ENCODE assay signal across 8 mouse cellular contexts in genomic region chr17:45565103-45565502, GRCm38 (mm10). TPM values are rescaled to one million over a fixed set of nuclear protein-coding genes. Genes with fewer than 3 reads are reported as not detected.
DNase-seq lines count a peak whose midpoint lies in the region; ATAC-seq and TF ChIP-seq lines count a peak whose summit lies in the region.

No protein-coding gene starts in this region.

- H3K27ac ChIP-seq in gastrocnemius, adult 2 months, result no peak overlapping the region; the same call in 1 of the 2 replicates
- no peak overlapping the region for H3K27ac ChIP-seq in hindbrain, embryonic 14.5 days
- H3K27ac ChIP-seq in midbrain, embryonic 12.5 days (replicated peaks), result 0 out of 2 replicates have a peak overlapping the region, but pooled peaks have one; percentile 85

- peaks cover 80% of the 10 kb centered on the region for H3K36me3 ChIP-seq in G1E (replicated peaks)
- H3K36me3 ChIP-seq in hindbrain, embryonic 14.5 days (replicated peaks; ENCODE audit: control insufficient read depth, insufficient read depth), result peaks cover 41% of the 10 kb centered on the region
- peaks cover 46% of the 10 kb centered on the region for H3K36me3 ChIP-seq in midbrain, embryonic 12.5 days

- TF ChIP-seq CTCF in gastrocnemius, adult 2 months (IDR thresholded peaks at IDR 0.05), result no peak
- no peak for TF ChIP-seq CTCF in G1E (IDR thresholded peaks at IDR 0.05; ENCODE audit: low read depth, low read length)

- 96% methylated on average over 11 of the region's 11 CpGs for WGBS in hindbrain, embryonic 14.5 days
- WGBS in midbrain, embryonic 12.5 days, result 95% methylated on average over 11 of the region's 11 CpGs

- peak overlapping the region; percentile 81 for H3K9ac ChIP-seq in hindbrain, embryonic 14.5 days
- H3K9ac ChIP-seq in midbrain, embryonic 12.5 days (replicated peaks), result peak overlapping the region; percentile 85

- intact Hi-C loops in gastrocnemius, adult 2 months (cut with DNase I), result no loop called here
- intact Hi-C loops in gastrocnemius, postnatal 14 days (cut with DNase I; ENCODE audit: low total_unique reads), result no loop called here

- no peaks in the 10 kb centered on the region for H3K9me3 ChIP-seq in G1E (replicated peaks)
- no peaks in the 10 kb centered on the region for H3K9me3 ChIP-seq in hindbrain, embryonic 14.5 days (ENCODE audit: control insufficient read depth, low read length)
- no peaks in the 10 kb centered on the region for H3K9me3 ChIP-seq in midbrain, embryonic 12.5 days

- no peaks in the 10 kb centered on the region for H3K27me3 ChIP-seq in G1E (ENCODE audit: insufficient read depth, low read length)
- no peaks in the 10 kb centered on the region for H3K27me3 ChIP-seq in hindbrain, embryonic 14.5 days (ENCODE audit: control insufficient read depth, insufficient read depth, low read length)
- H3K27me3 ChIP-seq in midbrain, embryonic 12.5 days, result no peaks in the 10 kb centered on the region

- no peak for DNase-seq in gastrocnemius, adult 2 months
- DNase-seq in gastrocnemius, postnatal 14 days, result no peak
- no peak for DNase-seq in G1E (ENCODE audit: low spot score)
- DNase-seq in hindbrain, embryonic 14.5 days (ENCODE audit: low spot score), result no peak
- DNase-seq in adipocyte (ENCODE audit: low spot score), result no peak
- DNase-seq in natural killer cell, adult 2 months (ENCODE audit: low spot score in 2 of 2), result no peak
- DNase-seq in ovary, postnatal 14 days (ENCODE audit: low spot score), result no peak

- peak overlapping the region; percentile 99 for H3K4me3 ChIP-seq in gastrocnemius, adult 2 months
- peak overlapping the region; percentile 98 for H3K4me3 ChIP-seq in G1E (ENCODE audit: low read depth, low read length)
- H3K4me3 ChIP-seq in hindbrain, embryonic 14.5 days (replicated peaks; ENCODE audit: low read length), result peak overlapping the region; percentile 75
- peak overlapping the region; percentile 73 for H3K4me3 ChIP-seq in midbrain, embryonic 12.5 days

- peak overlapping the region; percentile 78 for H3K4me2 ChIP-seq in hindbrain, embryonic 14.5 days (replicated peaks)
- peak overlapping the region; percentile 97 for H3K4me2 ChIP-seq in midbrain, embryonic 12.5 days (replicated peaks)

- H3K4me1 ChIP-seq in G1E (ENCODE audit: insufficient read depth, low read depth, low read length), result peaks cover 68% of the 10 kb centered on the region
- H3K4me1 ChIP-seq in hindbrain, embryonic 14.5 days (replicated peaks; ENCODE audit: control insufficient read depth, insufficient read depth, low read length), result peaks cover 11% of the 10 kb centered on the region
- peaks cover 28% of the 10 kb centered on the region for H3K4me1 ChIP-seq in midbrain, embryonic 12.5 days

- no peak for ATAC-seq in G1E (ENCODE audit: extremely low read depth, insufficient number of reproducible peaks, low FRiP score, poor library complexity, severe bottlenecking)
- no peak for ATAC-seq in hindbrain, embryonic 14.5 days (ENCODE audit: low FRiP score)
- no peak for ATAC-seq in midbrain, embryonic 12.5 days (ENCODE audit: low FRiP score, low read depth)

RNA-seq across cellular contexts. Expression of gene Slc35b2, which starts 1.4 kb away (rescaled TPM):
- total RNA-seq in gastrocnemius, adult 2 months (2021), result 10 to 100 TPM; 16.0 to 17.3 TPM
- 10 to 100 TPM; 25.6 to 28.6 TPM for total RNA-seq in gastrocnemius, postnatal 14 days (2021)
- total RNA-seq in G1E (2014; fragmentation: Nextera tagmentation) (46.5 and 60.9 TPM in 2 replicates), G1E (2017) (65.9 and 77.1 TPM in 2 replicates)
- polyA plus RNA-seq in G1E (2012), result 24.6 and 24.9 TPM in 2 replicates
- 83.1 and 84.2 TPM in 2 replicates for polyA plus RNA-seq in hindbrain, embryonic 14.5 days (2014; fragmentation: Nextera tagmentation; extraction: Ambion mirVana)
- polyA plus RNA-seq in midbrain, embryonic 12.5 days (2016; fragmentation: Nextera tagmentation; extraction: Ambion mirVana), result 96.6 and 102 TPM in 2 replicates

RNA-seq across cellular contexts. Expression of gene Hsp90ab1, which starts 8.0 kb away (rescaled TPM):
- total RNA-seq in gastrocnemius, adult 2 months (2021), result 1,000 to 10,000 TPM; 1,106 to 1,162 TPM
- total RNA-seq in gastrocnemius, postnatal 14 days (2021), result 100 to 1,000 TPM; 735 to 778 TPM
- total RNA-seq in G1E (2014; fragmentation: Nextera tagmentation) (1,427 and 1,464 TPM in 2 replicates), G1E (2017) (1,152 and 1,547 TPM in 2 replicates)
- polyA plus RNA-seq in G1E (2012), result 681 and 1,104 TPM in 2 replicates
- 1,324 and 1,355 TPM in 2 replicates for polyA plus RNA-seq in hindbrain, embryonic 14.5 days (2014; fragmentation: Nextera tagmentation; extraction: Ambion mirVana)
- 1,424 and 1,459 TPM in 2 replicates for polyA plus RNA-seq in midbrain, embryonic 12.5 days (2016; fragmentation: Nextera tagmentation; extraction: Ambion mirVana)

RNA-seq across cellular contexts. Expression of gene Nfkbie, which starts 9.6 kb away (rescaled TPM):
- under 1 TPM; 0.36 to 0.43 TPM for total RNA-seq in gastrocnemius, adult 2 months (2021)
- 1 to 10 TPM; 1.1 to 1.4 TPM for total RNA-seq in gastrocnemius, postnatal 14 days (2021)
- total RNA-seq in G1E (2014; fragmentation: Nextera tagmentation), result 5.1 and 5.9 TPM in 2 replicates
- 11.0 and 11.1 TPM in 2 replicates for total RNA-seq in G1E (2017)
- 8.6 and 9.2 TPM in 2 replicates for polyA plus RNA-seq in G1E (2012)
- 4.3 and 4.7 TPM in 2 replicates for polyA plus RNA-seq in hindbrain, embryonic 14.5 days (2014; fragmentation: Nextera tagmentation; extraction: Ambion mirVana)
- polyA plus RNA-seq in midbrain, embryonic 12.5 days (2016; fragmentation: Nextera tagmentation; extraction: Ambion mirVana), result 6.8 and 7.9 TPM in 2 replicates

RNA-seq across cellular contexts. Expression of gene Tmem151b, which starts 15.6 kb away (rescaled TPM):
- not detected for total RNA-seq in gastrocnemius, adult 2 months (2021)
- total RNA-seq in gastrocnemius, postnatal 14 days (2021), result under 1 TPM in 1 of 2 experiments, not detected in 1; 0.06 TPM
- total RNA-seq in G1E (2014; fragmentation: Nextera tagmentation) (not detected in 2 replicates), G1E (2017) (under 0.01 TPM in 1 of 2 replicates, not detected in the other)
- not detected in 2 replicates for polyA plus RNA-seq in G1E (2012)
- polyA plus RNA-seq in hindbrain, embryonic 14.5 days (2014; fragmentation: Nextera tagmentation; extraction: Ambion mirVana), result 15.7 and 16.8 TPM in 2 replicates
- polyA plus RNA-seq in midbrain, embryonic 12.5 days (2016; fragmentation: Nextera tagmentation; extraction: Ambion mirVana), result 12.6 and 13.5 TPM in 2 replicates

RNA-seq across cellular contexts. Expression of gene Slc29a1, which starts 34.3 kb away (rescaled TPM):
- 10 to 100 TPM; 27.4 to 44.7 TPM for total RNA-seq in gastrocnemius, adult 2 months (2021)
- 10 to 100 TPM; 59.2 to 71.6 TPM for total RNA-seq in gastrocnemius, postnatal 14 days (2021)
- total RNA-seq in G1E (2014; fragmentation: Nextera tagmentation) (107 and 116 TPM in 2 replicates), G1E (2017) (93.5 and 118 TPM in 2 replicates)
- polyA plus RNA-seq in G1E (2012), result 143 and 207 TPM in 2 replicates
- 41.5 and 42.7 TPM in 2 replicates for polyA plus RNA-seq in hindbrain, embryonic 14.5 days (2014; fragmentation: Nextera tagmentation; extraction: Ambion mirVana)
- 40.1 and 40.2 TPM in 2 replicates for polyA plus RNA-seq in midbrain, embryonic 12.5 days (2016; fragmentation: Nextera tagmentation; extraction: Ambion mirVana)
